Comparison of ENCODE assay signal across 26 mouse cellular contexts in genomic region chr13:52790894-52791293, GRCm38 (mm10).
A peak's percentile ranks its signal among the peaks of the same experiment; 100 is the strongest.
DNase-seq lines count a peak whose midpoint lies in the region; TF ChIP-seq lines count a peak whose summit lies in the region.
"Had no signal": no experiment of that assay in that cellular context is flagged by ENCODE, and none has a peak within 500 bp of the region (broad histone marks: within the 10 kb centered on the region; RNA-seq: fewer than 3 reads in every experiment).

No protein-coding gene starts in this region.

- no peaks in the 10 kb centered on the region for H3K27me3 ChIP-seq in E14TG2a.4 (ENCODE audit: insufficient read depth, low read length)
- H3K27me3 ChIP-seq: embryonic facial prominence, embryonic 15.5 days; forebrain, embryonic 15.5 days; heart, embryonic 13.5 days; hindbrain, embryonic 13.5 days; limb, embryonic 15.5 days; midbrain, embryonic 15.5 days; stomach, embryonic 15.5 days had no signal

- no peak overlapping the region for H3K27ac ChIP-seq in layer of hippocampus, adult 2 months
- H3K27ac ChIP-seq: embryonic facial prominence, embryonic 15.5 days; forebrain, embryonic 15.5 days; heart, embryonic 13.5 days; hindbrain, embryonic 13.5 days; limb, embryonic 15.5 days; midbrain, embryonic 15.5 days; stomach, embryonic 15.5 days had no signal

- TF ChIP-seq CTCF in layer of hippocampus, adult 2 months (conservative IDR thresholded peaks at IDR 0.05): peak; percentile 40
- peak; percentile 34 for TF ChIP-seq CTCF in E14TG2a.4 (conservative IDR thresholded peaks at IDR 0.05; ENCODE audit: low read length)

- no peaks in the 10 kb centered on the region for H3K9me3 ChIP-seq in E14TG2a.4 (ENCODE audit: low read length)
- H3K9me3 ChIP-seq: embryonic facial prominence, embryonic 15.5 days; forebrain, embryonic 15.5 days; heart, embryonic 13.5 days; hindbrain, embryonic 13.5 days; limb, embryonic 15.5 days; midbrain, embryonic 15.5 days; stomach, embryonic 15.5 days had no signal

- H3K4me1 ChIP-seq in E14TG2a.4 (replicated peaks; ENCODE audit: low read depth, low read length): no peaks in the 10 kb centered on the region
- H3K4me1 ChIP-seq: embryonic facial prominence, embryonic 15.5 days; forebrain, embryonic 15.5 days; heart, embryonic 13.5 days; hindbrain, embryonic 13.5 days; limb, embryonic 15.5 days; midbrain, embryonic 15.5 days; stomach, embryonic 15.5 days had no signal

- intact Hi-C loops in left cerebral cortex, postnatal 4 days (cut with DNase I): no loop called here

- no peak for DNase-seq in layer of hippocampus, adult 2 months (ENCODE audit: low spot score in 2 of 2)
- DNase-seq in layer of hippocampus, adult 8-10 months (ENCODE audit: low spot score in 2 of 2): no peak
- DNase-seq in A20 (ENCODE audit: low read depth, low spot score): peak; percentile 13
- DNase-seq in natural killer cell, adult 2 months (ENCODE audit: low spot score in 2 of 2): peak; percentile 36
- no peak for DNase-seq in cerebellum, adult 11 months
- DNase-seq in left cerebral cortex, postnatal 4 days: no peak
- DNase-seq: adrenal gland, postnatal 25 days; cerebellum, adult 9-11 months; gastrocnemius, postnatal 14 days; heart, adult 11 months; kidney, adult 9 months; kidney, postnatal 25 days; lung, adult 18-20 months; lung, postnatal 4 days; right cerebral cortex, postnatal 4 days; thymus, adult 18-20 months; thymus, postnatal 36 days had no signal

- no peaks in the 10 kb centered on the region for H3K36me3 ChIP-seq in E14TG2a.4 (ENCODE audit: insufficient read depth, low read length)
- H3K36me3 ChIP-seq: embryonic facial prominence, embryonic 15.5 days; forebrain, embryonic 15.5 days; heart, embryonic 13.5 days; hindbrain, embryonic 13.5 days; limb, embryonic 15.5 days; midbrain, embryonic 15.5 days; stomach, embryonic 15.5 days had no signal

- H3K4me3 ChIP-seq in layer of hippocampus, adult 2 months: no peak overlapping the region
- H3K4me3 ChIP-seq in E14TG2a.4 (replicated peaks; ENCODE audit: low read length): no peak overlapping the region
- H3K4me3 ChIP-seq: embryonic facial prominence, embryonic 15.5 days; forebrain, embryonic 15.5 days; heart, embryonic 13.5 days; hindbrain, embryonic 13.5 days; limb, embryonic 15.5 days; midbrain, embryonic 15.5 days; myocyte; stomach, embryonic 15.5 days had no signal

Comparison
In these comparisons a context has a peak if more than half of its experiments do, and no peak if none do; other contexts are left out.
1. DNase-seq: peak in A20 (single experiment) and natural killer cell, adult 2 months (2 of 2); none in layer of hippocampus, adult 2 months (0 of 2), layer of hippocampus, adult 8-10 months (0 of 2), cerebellum, adult 11 months (single experiment) and left cerebral cortex, postnatal 4 days (single experiment).